Mouse (Mus musculus): Measurements from ENCODE around the gene Phf12.

- TF ChIP-seq POLR2A (IDR thresholded peaks at IDR 0.05; ENCODE audit: insufficient read depth, low read length) (no peak), CTCF (IDR thresholded peaks at IDR 0.05; ENCODE audit: low read depth, low read length) (no peak), EP300 (IDR thresholded peaks at IDR 0.05; ENCODE audit: insufficient read depth, low read depth, low read length) (no peak)
These were observed 4.4 kb upstream of the Phf12 start for GRCm38 (mm10) chr11:77978161-77978560.
